Mouse (Mus musculus) thymus, adult 2 months (tissue): ENCODE measurements around the gene 1110008L16Rik. TPM values are rescaled to one million over a fixed set of nuclear protein-coding genes. Genes with fewer than 3 reads are reported as not detected.
A peak's percentile ranks its signal among the peaks of the same experiment; 100 is the strongest.

Experiments
- DNase-seq: peaks from one replicate; pipeline ENCODE4 v3.0.0; 2021
- H3K27ac ChIP-seq: fragments of 200-500 bp; 2 replicates; pipeline ENCODE4 v1.5.1; 2012; ENCODE audit warnings: low read length, control low read depth; ENCODE audit not compliant: control insufficient read depth, insufficient read depth
- H3K27me3 ChIP-seq: fragments of 200-500 bp; 2 replicates; pipeline ENCODE4 v1.6.1; 2012; ENCODE audit warnings: mild to moderate bottlenecking, low read length, moderate library complexity, mixed read lengths; ENCODE audit not compliant: control insufficient read depth, insufficient read depth
- H3K36me3 ChIP-seq: fragments of 200-500 bp; 2 replicates; pipeline ENCODE4 v1.6.1; 2012; ENCODE audit warnings: mild to moderate bottlenecking, low read length, moderate library complexity; ENCODE audit not compliant: control insufficient read depth, insufficient read depth
- H3K4me1 ChIP-seq: fragments of 200-500 bp; replicated peaks from 2 replicates; pipeline ENCODE4 v1.6.1; 2012; ENCODE audit warnings: low read length; ENCODE audit not compliant: control insufficient read depth, insufficient read depth
- H3K4me3 ChIP-seq: fragments of 200-500 bp; 2 replicates; pipeline ENCODE4 v1.5.1; 2012; ENCODE audit warnings: mild to moderate bottlenecking, low read length, control low read depth, moderate library complexity; ENCODE audit not compliant: control insufficient read depth, insufficient read depth
- CTCF ChIP-seq: fragments of 200-500 bp; IDR thresholded peaks from 2 replicates; pipeline ENCODE4 v1.5.1; 2012; ENCODE audit warnings: mild to moderate bottlenecking, control low read depth, low read length, moderate library complexity, borderline replicate concordance; ENCODE audit not compliant: control insufficient read depth, poor library complexity, insufficient read depth; ENCODE audit errors: extremely low read depth
- POLR2A ChIP-seq: fragments of 200-500 bp; IDR thresholded peaks from 2 replicates; pipeline ENCODE4 v1.6.1; 2012; ENCODE audit warnings: mild to moderate bottlenecking, low read length, control low read depth, moderate library complexity; ENCODE audit not compliant: control insufficient read depth, poor library complexity, insufficient read depth; ENCODE audit errors: extremely low read depth
- WGBS: fragments of 180-500 bp; shearing (Covaris S2); methylation state at CpG from one replicate; pipeline ENCODE4 v1.1.7; 2018; 5-methylcytosine and 5-hydroxymethylcytosine counted together
- polyA plus RNA-seq: library from polyadenylated mRNA; depleted of rRNA; stranded (reverse); fragments of >200 nt; gene quantifications from 2 replicates; pipeline ENCODE4 v1.2.3, GENCODE M21; 2012

Gene 1110008L16Rik
- polyA plus RNA-seq, 1 experiment, result 6.7 TPM

- WGBS, result 17% methylated on average over 11 of the region's 11 CpGs
- TF ChIP-seq CTCF (no peak), POLR2A (no peak)
- H3K4me1 ChIP-seq, result peaks cover 12% of the 10 kb centered on the region
- H3K4me3 ChIP-seq, result peak overlapping the region; percentile 33
- H3K27me3 ChIP-seq, result no peaks in the 10 kb centered on the region
- peak; percentile 17 for DNase-seq
- peak overlapping the region; percentile 45; the same call in 1 of the 2 replicates for H3K27ac ChIP-seq
- peaks cover 13% of the 10 kb centered on the region for H3K36me3 ChIP-seq
These were observed 2.3 kb downstream of the 1110008L16Rik start for GRCm38 (mm10) chr12:55301472-55302300.

- Histone ChIP-seq H3K27ac (peak within 1 kb of the TSS; percentile 73), H3K4me1 (peaks cover 12% of the 10 kb centered on the region), H3K4me3 (peak within 1 kb of the TSS; percentile 63), H3K36me3 (peaks cover 4% of the 10 kb centered on the region; the same call in 1 of the 2 replicates), H3K27me3 (no peaks in the 10 kb centered on the region)
- under 1% methylated on average over 55 of the region's 55 CpGs for WGBS
- DNase-seq, result peak; percentile 88
- TF ChIP-seq POLR2A (peak; percentile 67; the same call in 1 of the 2 replicates), CTCF (0 out of 2 replicates have a peak, but pooled peaks have one; percentile 13)
These were observed 3.4 kb downstream of the 1110008L16Rik start, which contains the start of gene Ppp2r3c for GRCm38 (mm10) chr12:55302485-55303441. TSS of gene Ppp2r3c (minus strand) at chr12:55302998.

GRCm38 (mm10) chr12:55306371-55306770, 7.0 kb downstream of the 1110008L16Rik start:
- no peak for DNase-seq
- 98% methylated on average over 4 of the region's 4 CpGs for WGBS
- Histone ChIP-seq H3K4me3 (no peak overlapping the region), H3K4me1 (peaks cover 7% of the 10 kb centered on the region), H3K27ac (no peak overlapping the region), H3K36me3 (no peaks in the 10 kb centered on the region), H3K27me3 (no peaks in the 10 kb centered on the region)
- TF ChIP-seq POLR2A (no peak), CTCF (no peak)

- Histone ChIP-seq H3K4me1 (peaks cover 2% of the 10 kb centered on the region), H3K27me3 (no peaks in the 10 kb centered on the region), H3K4me3 (no peak overlapping the region), H3K27ac (no peak overlapping the region), H3K36me3 (no peaks in the 10 kb centered on the region)
- 97% methylated on average over 6 of the region's 6 CpGs for WGBS
- no peak for TF ChIP-seq POLR2A
- no peak for DNase-seq
These were observed 8.2 kb downstream of the 1110008L16Rik start for GRCm38 (mm10) chr12:55307566-55307965.

GRCm38 (mm10) chr12:55308731-55309130, 9.4 kb downstream of the 1110008L16Rik start:
- WGBS, result 96% methylated on average over 9 of the region's 9 CpGs

GRCm38 (mm10) chr12:55309501-55309900, 10.1 kb downstream of the 1110008L16Rik start:
- no peak overlapping the region for H3K4me3 ChIP-seq
- no peaks in the 10 kb centered on the region for H3K4me1 ChIP-seq
- no peaks in the 10 kb centered on the region for H3K27me3 ChIP-seq

More at GRCm38 (mm10) chr12:55308731-55309130, 9.4 kb downstream of the 1110008L16Rik start:
- no peak for TF ChIP-seq POLR2A
- no peak for TF ChIP-seq CTCF
- Histone ChIP-seq H3K27me3 (no peaks in the 10 kb centered on the region), H3K4me3 (no peak overlapping the region), H3K36me3 (no peaks in the 10 kb centered on the region), H3K4me1 (no peaks in the 10 kb centered on the region), H3K27ac (no peak overlapping the region)
- no peak for DNase-seq

More at GRCm38 (mm10) chr12:55309501-55309900, 10.1 kb downstream of the 1110008L16Rik start:
- Histone ChIP-seq H3K36me3 (no peaks in the 10 kb centered on the region), H3K27ac (no peak overlapping the region)
- no peak for DNase-seq
- TF ChIP-seq POLR2A (no peak), CTCF (no peak)
- 96% methylated on average over 8 of the region's 8 CpGs for WGBS
